Mouse (Mus musculus) layer of hippocampus, adult 11-12 months (tissue): ENCODE results near the gene Tmem135.

Source experiments
- DNase-seq: peaks from one replicate; pipeline ENCODE4 v3.0.0; 2022; ENCODE audit warnings: low spot score

Gene Tmem135

GRCm38 (mm10) chr7:89382892-89383291 lies 21.1 kb downstream of the Tmem135 start:
- DNase-seq = no peak

GRCm38 (mm10) chr7:89380935-89381705 lies 22.9 kb downstream of the Tmem135 start:
- DNase-seq = no peak

GRCm38 (mm10) chr7:89371623-89372295 lies 32.3 kb downstream of the Tmem135 start:
- no peak for DNase-seq

GRCm38 (mm10) chr7:89370917-89371316 lies 33.1 kb downstream of the Tmem135 start:
- DNase-seq = peak; percentile 44

GRCm38 (mm10) chr7:89370086-89370485 lies 33.9 kb downstream of the Tmem135 start:
- no peak for DNase-seq

- no peak for DNase-seq
These were observed 36.4 kb downstream of the Tmem135 start for GRCm38 (mm10) chr7:89367643-89368042.

GRCm38 (mm10) chr7:89365135-89365880 lies 38.7 kb downstream of the Tmem135 start:
- DNase-seq = no peak

GRCm38 (mm10) chr7:89363975-89364374 lies 40.0 kb downstream of the Tmem135 start:
- no peak for DNase-seq

GRCm38 (mm10) chr7:89356307-89356706 lies 47.7 kb downstream of the Tmem135 start:
- no peak for DNase-seq

- DNase-seq = no peak
These were observed 48.3 kb downstream of the Tmem135 start for GRCm38 (mm10) chr7:89355519-89356255.

GRCm38 (mm10) chr7:89342021-89342420 lies 62.0 kb downstream of the Tmem135 start:
- no peak for DNase-seq

- no peak for DNase-seq
These were observed 64.2 kb downstream of the Tmem135 start for GRCm38 (mm10) chr7:89339808-89340207.

GRCm38 (mm10) chr7:89339142-89339435 lies 64.9 kb downstream of the Tmem135 start:
- DNase-seq = no peak

GRCm38 (mm10) chr7:89338350-89339141 lies 65.5 kb downstream of the Tmem135 start:
- DNase-seq = peak; percentile 94

- no peak for DNase-seq
These were observed 66.2 kb downstream of the Tmem135 start for GRCm38 (mm10) chr7:89337711-89338349.

- no peak for DNase-seq
These were observed 67.6 kb downstream of the Tmem135 start for GRCm38 (mm10) chr7:89336434-89336833.

GRCm38 (mm10) chr7:89335316-89335715 lies 68.7 kb downstream of the Tmem135 start:
- DNase-seq = no peak

- DNase-seq = no peak
These were observed 74.1 kb downstream of the Tmem135 start for GRCm38 (mm10) chr7:89329896-89330295.

GRCm38 (mm10) chr7:89327731-89328130 lies 76.3 kb downstream of the Tmem135 start:
- no peak for DNase-seq

GRCm38 (mm10) chr7:89326761-89327160 lies 77.3 kb downstream of the Tmem135 start:
- DNase-seq = no peak

- DNase-seq = no peak
These were observed 77.8 kb downstream of the Tmem135 start for GRCm38 (mm10) chr7:89326202-89326601.
